Mouse (Mus musculus): ENCODE results near the gene Smtn. TPM values are rescaled to one million over a fixed set of nuclear protein-coding genes. Genes with fewer than 3 reads are reported as not detected.

Smtn gene
- polyA plus RNA-seq, 1 experiment from 2014 or later: 79.2 TPM

DNA sequence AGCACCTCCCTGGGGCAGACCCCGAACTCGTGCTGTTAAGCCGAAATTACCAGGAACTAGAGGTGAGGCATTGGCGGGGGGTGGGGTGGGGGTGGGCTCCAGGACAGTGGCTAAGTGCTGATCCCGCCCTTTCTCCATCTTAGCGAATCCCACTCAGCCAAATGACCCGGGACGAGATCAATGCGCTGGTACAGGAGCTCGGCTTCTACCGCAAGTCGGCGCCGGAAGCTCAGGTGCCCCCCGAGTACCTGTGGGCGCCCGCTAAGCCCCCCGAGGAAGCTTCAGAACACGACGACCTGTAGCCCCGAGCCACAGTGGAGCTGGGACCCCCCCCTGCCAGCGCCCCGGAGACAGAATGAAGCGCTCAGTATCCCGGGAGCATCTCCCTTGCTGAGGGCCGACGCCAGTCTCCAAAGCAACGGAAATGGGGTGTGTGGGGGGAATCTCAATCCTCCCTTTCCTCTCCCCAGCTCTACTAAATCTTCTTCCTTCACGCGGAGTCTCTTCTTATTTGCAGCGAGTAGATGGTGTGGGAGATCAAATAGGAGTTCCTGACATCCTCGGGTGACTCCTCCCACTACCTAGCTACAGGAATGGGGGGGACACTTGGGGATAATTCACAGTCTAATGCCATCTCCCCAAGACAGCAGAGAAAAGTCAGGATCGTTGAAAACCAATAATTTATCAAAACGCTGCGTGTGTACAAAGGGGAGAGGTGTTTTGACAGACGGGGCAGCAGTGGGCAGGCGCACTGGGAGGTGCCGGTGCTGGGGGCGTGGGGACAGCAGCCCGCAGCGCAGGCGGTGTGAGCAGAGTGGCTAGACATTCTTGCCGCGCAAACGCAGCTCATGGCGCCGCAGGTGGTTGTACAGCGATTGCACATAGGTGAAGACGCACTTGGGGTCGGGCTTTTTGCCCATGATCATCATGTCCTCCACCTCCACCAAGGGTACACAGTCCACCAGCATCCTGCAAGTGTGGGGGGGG lies 23.3 kb downstream of the Smtn start:
- Histone ChIP-seq H3K36me3 (peaks cover 20% of the 10 kb centered on the region), H3K9me3 (replicated peaks) (no peaks in the 10 kb centered on the region), H3K4me1 (replicated peaks) (peaks cover 46% of the 10 kb centered on the region), H3K4me2 (peak overlapping the region; percentile 74), H3K9ac (peak overlapping the region; percentile 11), H3K27ac (no peak overlapping the region), H3K27me3 (no peaks in the 10 kb centered on the region), H3K4me3 (peak overlapping the region; percentile 40)
- ATAC-seq (replicated peaks; ENCODE audit: insufficient number of reproducible peaks, insufficient read depth, low FRiP score, low read depth): 0 out of 2 replicates have a peak, but pooled peaks have one; percentile 11
- 2% methylated on average over 50 of the region's 50 CpGs for WGBS

DNA sequence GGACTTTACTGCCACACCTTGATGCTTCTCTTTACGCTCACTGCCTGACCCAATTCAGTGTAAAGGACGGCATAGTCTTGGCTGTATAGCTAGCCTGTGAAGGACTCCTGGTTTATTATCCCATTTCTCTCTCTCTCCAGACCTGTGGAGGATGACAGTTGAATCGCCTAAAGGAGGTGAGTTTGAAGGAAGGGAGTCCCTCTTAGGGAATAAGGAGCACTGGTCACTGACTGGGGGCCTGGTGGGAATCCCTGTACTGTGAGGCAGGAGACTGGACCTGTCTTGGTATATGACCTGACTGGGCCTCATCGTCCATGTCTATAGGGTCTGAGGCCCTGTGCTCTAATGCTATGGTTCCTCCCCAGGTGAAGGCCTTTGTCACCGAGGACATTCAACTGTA lies 24.3 kb downstream of the Smtn start:
- Histone ChIP-seq H3K27me3 (no peaks in the 10 kb centered on the region), H3K27ac (no peak overlapping the region), H3K4me2 (peak overlapping the region; percentile 87), H3K4me3 (peak overlapping the region; percentile 67), H3K9ac (no peak overlapping the region), H3K4me1 (replicated peaks) (peaks cover 46% of the 10 kb centered on the region), H3K36me3 (peaks cover 9% of the 10 kb centered on the region), H3K9me3 (replicated peaks) (no peaks in the 10 kb centered on the region)
- ATAC-seq (replicated peaks; ENCODE audit: insufficient number of reproducible peaks, insufficient read depth, low FRiP score, low read depth): no peak
- WGBS: 85% methylated on average over 5 of the region's 5 CpGs

DNA sequence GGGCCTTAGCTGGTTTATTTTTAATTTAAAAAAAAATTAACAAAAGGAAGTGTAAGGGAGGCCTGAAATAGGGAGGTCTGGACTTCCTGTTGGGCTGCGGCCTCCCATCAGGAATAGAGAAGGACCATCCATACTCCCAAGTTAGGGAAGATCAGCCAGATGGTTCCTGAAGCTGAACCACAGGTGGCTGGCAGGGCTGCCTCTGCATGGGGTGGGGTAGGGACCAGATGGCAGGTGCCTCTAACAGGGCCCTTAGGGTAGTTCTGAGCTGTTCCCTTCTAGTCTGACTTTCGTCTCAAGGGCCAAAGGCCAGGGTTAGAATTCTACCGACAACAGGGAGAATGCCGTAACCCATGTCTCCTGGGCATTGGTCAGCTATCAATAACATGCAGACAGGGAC lies 24.8 kb downstream of the Smtn start:
- H3K4me3 ChIP-seq: peak overlapping the region; percentile 67
- H3K9me3 ChIP-seq (replicated peaks): no peaks in the 10 kb centered on the region
- H3K4me1 ChIP-seq (replicated peaks): peaks cover 46% of the 10 kb centered on the region
- no peaks in the 10 kb centered on the region for H3K27me3 ChIP-seq
- ATAC-seq (replicated peaks; ENCODE audit: insufficient number of reproducible peaks, insufficient read depth, low FRiP score, low read depth): no peak
- 78% methylated on average over 4 of the region's 4 CpGs for WGBS
- peaks cover 5% of the 10 kb centered on the region for H3K36me3 ChIP-seq
- H3K4me2 ChIP-seq: peak overlapping the region; percentile 87
- H3K27ac ChIP-seq: peak overlapping the region; percentile 74
- H3K9ac ChIP-seq: peak overlapping the region; percentile 71

DNA sequence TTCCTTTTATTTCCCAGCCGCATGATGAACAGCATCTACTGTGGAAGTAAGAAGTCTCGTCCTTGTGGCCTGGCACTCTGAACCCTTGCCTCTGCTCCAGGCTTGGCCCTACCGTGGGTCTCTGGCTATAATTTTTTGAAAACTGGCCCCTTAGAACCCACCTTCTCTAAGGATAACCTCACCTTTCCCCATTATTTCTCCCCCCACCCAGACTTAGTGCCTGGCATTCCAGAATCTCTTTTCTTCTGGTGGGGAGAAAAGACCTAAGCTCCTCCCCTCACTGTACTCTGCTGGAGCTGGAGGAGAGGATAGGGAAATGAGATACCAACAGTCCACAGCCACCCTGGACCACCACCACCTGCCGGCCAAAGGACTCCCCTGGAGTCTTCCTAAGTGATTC lies 25.2 kb downstream of the Smtn start:
- 11% methylated on average over 4 of the region's 4 CpGs for WGBS
- no peaks in the 10 kb centered on the region for H3K27me3 ChIP-seq
- H3K4me1 ChIP-seq (replicated peaks): peaks cover 48% of the 10 kb centered on the region
- peaks cover under 1% of the 10 kb centered on the region for H3K36me3 ChIP-seq
- H3K4me2 ChIP-seq: peak overlapping the region; percentile 87
- peak overlapping the region; percentile 74 for H3K27ac ChIP-seq
- H3K9me3 ChIP-seq (replicated peaks): no peaks in the 10 kb centered on the region
- peak; percentile 23; the same call in 1 of the 2 replicates for ATAC-seq (replicated peaks; ENCODE audit: insufficient number of reproducible peaks, insufficient read depth, low FRiP score, low read depth)
- H3K9ac ChIP-seq: peak overlapping the region; percentile 71
- peak overlapping the region; percentile 67 for H3K4me3 ChIP-seq

DNA sequence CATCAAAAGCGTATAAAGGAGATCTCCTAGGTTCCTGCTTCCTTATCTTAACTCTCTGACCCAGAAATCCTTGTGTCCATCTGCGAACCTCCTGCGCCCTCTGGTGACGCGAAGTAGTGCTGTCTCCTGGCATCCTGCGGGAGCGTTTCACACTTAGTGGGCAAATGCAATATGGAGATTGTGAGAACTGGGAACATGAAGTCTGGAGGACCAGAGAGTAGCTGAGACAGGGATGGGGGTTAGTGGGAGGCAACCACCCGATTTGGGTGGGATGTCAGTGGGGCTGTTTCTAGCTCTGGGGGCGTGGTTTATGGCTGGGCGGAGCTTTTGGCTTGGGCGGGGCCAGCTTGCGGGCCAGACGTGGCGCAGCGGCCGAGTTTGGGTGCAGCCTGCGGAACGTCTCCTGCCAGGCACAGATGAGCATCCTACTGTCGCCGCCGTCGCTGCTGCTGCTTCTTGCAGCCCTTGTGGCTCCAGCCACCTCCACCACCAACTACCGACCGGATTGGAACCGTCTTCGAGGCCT lies 25.8 kb downstream of the Smtn start, which contains the start of gene Selenom:
TSS of gene Selenom (plus strand) at position 156 of the 526 bp plus-strand sequence.
- WGBS: under 1% methylated on average over 26 of the region's 26 CpGs
- H3K9me3 ChIP-seq (replicated peaks): no peaks in the 10 kb centered on the region
- ATAC-seq (replicated peaks; ENCODE audit: insufficient number of reproducible peaks, insufficient read depth, low FRiP score, low read depth): peak; percentile 84
- H3K9ac ChIP-seq: peak within 1 kb of the TSS; percentile 71
- H3K36me3 ChIP-seq: no peaks in the 10 kb centered on the region; the same call in 1 of the 2 replicates
- peak within 1 kb of the TSS; percentile 74 for H3K27ac ChIP-seq
- H3K27me3 ChIP-seq: no peaks in the 10 kb centered on the region
- H3K4me2 ChIP-seq: peak within 1 kb of the TSS; percentile 87
- peaks cover 49% of the 10 kb centered on the region for H3K4me1 ChIP-seq (replicated peaks)
- peak within 1 kb of the TSS; percentile 67 for H3K4me3 ChIP-seq

DNA sequence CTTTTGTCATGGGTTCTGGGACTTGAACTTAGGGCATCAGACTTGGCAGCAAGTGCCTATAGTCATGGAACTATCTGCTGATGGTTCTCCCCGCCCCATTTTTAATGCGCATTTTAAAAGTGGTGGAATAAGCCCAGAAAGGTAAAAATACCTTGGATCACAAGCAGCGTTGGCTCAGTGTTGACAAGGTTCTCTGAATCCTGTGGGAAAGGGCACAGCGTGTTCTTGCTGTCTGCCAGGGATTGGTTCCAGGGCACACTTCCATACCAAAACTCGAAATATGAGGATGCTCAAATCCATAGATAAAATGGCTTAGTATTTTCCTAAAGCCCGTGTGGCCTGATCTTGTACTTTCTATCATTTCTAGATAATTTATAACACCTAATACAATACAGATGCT lies 27.1 kb downstream of the Smtn start:
- no peak overlapping the region for H3K9ac ChIP-seq
- ATAC-seq (replicated peaks; ENCODE audit: insufficient number of reproducible peaks, insufficient read depth, low FRiP score, low read depth): no peak
- no peak overlapping the region for H3K27ac ChIP-seq
- H3K4me1 ChIP-seq (replicated peaks): peaks cover 56% of the 10 kb centered on the region
- H3K9me3 ChIP-seq (replicated peaks): no peaks in the 10 kb centered on the region
- H3K27me3 ChIP-seq: no peaks in the 10 kb centered on the region
- H3K4me3 ChIP-seq: no peak overlapping the region
- H3K4me2 ChIP-seq: no peak overlapping the region
- WGBS: 76% methylated on average over 6 of the region's 6 CpGs
- no peaks in the 10 kb centered on the region for H3K36me3 ChIP-seq

DNA sequence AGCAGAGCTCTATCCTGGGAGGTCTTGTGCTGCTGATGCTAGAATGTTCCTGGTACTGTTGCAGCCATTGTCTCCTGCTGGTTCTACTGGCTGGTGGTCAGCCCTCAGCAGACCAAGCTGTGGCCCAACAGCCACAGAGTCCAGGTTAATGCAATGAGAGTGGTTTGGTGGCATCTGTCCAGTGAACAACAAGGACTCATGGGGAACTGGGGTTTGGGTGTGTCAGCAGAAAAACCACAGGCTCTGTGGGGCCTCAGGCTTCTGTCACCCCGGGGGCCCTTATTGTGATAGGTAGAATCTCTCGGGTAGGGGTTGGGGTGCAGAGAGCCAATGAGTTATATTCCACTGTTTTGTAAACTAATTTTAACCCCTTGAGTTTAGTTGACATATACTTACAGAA lies 30.1 kb downstream of the Smtn start:
- H3K4me3 ChIP-seq: no peak overlapping the region
- H3K27ac ChIP-seq: peak overlapping the region; percentile 92
- no peak overlapping the region for H3K4me2 ChIP-seq
- H3K4me1 ChIP-seq (replicated peaks): peaks cover 38% of the 10 kb centered on the region
- no peak for ATAC-seq (replicated peaks; ENCODE audit: insufficient number of reproducible peaks, insufficient read depth, low FRiP score, low read depth)
- no peaks in the 10 kb centered on the region for H3K27me3 ChIP-seq
- H3K9me3 ChIP-seq (replicated peaks): no peaks in the 10 kb centered on the region
- no peak overlapping the region for H3K9ac ChIP-seq
- 69% methylated on average over 2 of the region's 2 CpGs for WGBS
- no peaks in the 10 kb centered on the region for H3K36me3 ChIP-seq

DNA sequence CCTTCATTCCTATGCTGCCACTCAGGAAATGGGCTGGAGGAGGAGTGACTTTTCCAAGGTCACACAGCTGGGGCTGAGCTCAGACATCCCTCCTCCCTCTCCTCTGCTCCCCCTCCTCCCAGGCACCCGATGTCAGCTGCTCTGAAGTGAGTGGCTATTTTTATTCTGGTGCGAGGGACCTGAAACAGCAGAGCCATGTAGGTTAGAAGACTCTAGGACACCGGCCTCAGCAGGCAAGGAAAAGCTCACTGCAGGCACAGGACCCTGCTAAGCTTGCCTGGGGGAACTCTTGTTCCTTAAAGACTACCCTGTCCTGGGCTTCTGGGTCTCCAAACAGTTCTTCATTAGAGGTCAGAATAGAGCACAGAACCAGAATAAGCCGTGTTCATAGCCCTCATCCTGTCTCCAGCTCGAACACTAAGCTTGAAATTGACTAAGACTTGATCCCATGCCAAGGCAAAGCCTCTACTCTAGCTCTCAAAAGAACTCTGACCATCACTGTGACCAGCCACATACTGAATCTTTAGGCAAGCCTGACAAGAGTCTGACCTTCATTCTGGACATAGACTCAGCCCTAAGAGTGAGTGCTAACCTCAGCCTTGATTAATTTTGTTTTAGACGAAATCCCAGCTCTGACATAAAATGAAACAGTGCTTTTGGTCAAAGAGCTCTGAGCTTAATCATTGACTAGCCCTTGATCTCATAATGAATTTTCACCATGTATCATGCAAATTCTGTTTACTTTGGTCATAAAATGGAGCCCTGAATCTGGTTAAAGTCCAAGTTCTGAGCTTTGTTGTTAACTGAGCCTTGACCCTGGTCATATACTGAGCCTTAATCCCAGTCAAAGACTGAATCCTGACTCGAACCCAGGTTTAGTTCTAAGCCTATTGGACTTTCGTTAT lies 31.0 kb downstream of the Smtn start:
- no peaks in the 10 kb centered on the region for H3K9me3 ChIP-seq (replicated peaks)
- peak overlapping the region; percentile 12; the same call in 1 of the 2 replicates for H3K9ac ChIP-seq
- H3K4me3 ChIP-seq: no peak overlapping the region
- 44% methylated on average over 8 of the region's 8 CpGs for WGBS
- H3K4me2 ChIP-seq: 0 out of 2 replicates have a peak overlapping the region, but pooled peaks have one; percentile 24
- H3K27me3 ChIP-seq: no peaks in the 10 kb centered on the region
- H3K36me3 ChIP-seq: no peaks in the 10 kb centered on the region
- ATAC-seq (replicated peaks; ENCODE audit: insufficient number of reproducible peaks, insufficient read depth, low FRiP score, low read depth): peak; percentile 79
- H3K27ac ChIP-seq: peak overlapping the region; percentile 92
- peaks cover 39% of the 10 kb centered on the region for H3K4me1 ChIP-seq (replicated peaks)

DNA sequence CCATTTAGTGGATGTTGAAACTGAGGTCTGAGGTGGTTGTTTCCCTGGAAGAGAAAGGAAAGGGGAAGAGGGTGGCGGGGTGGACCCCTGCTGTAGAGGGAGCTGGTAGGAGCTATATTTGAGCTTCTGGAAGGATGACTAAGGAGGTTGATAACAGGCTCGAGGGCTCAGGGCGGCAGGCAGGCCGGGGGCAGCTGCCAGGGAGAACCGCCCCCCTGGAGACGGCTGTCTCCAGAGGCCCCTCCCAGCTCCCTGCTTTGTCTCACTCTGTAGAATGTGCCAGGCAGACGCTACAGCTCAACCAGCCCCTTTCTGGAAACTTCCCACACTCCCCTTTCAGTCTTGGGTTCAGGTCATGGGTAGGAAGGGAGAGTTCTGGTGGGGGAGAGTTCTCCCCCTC lies 32.2 kb downstream of the Smtn start:
- Histone ChIP-seq H3K27me3 (no peaks in the 10 kb centered on the region), H3K4me3 (no peak overlapping the region), H3K36me3 (no peaks in the 10 kb centered on the region), H3K9me3 (replicated peaks) (no peaks in the 10 kb centered on the region), H3K4me1 (replicated peaks) (peaks cover 46% of the 10 kb centered on the region), H3K27ac (peak overlapping the region; percentile 92), H3K4me2 (no peak overlapping the region), H3K9ac (no peak overlapping the region)
- peak; percentile 56 for ATAC-seq (replicated peaks; ENCODE audit: insufficient number of reproducible peaks, insufficient read depth, low FRiP score, low read depth)
- WGBS: 12% methylated on average over 7 of the region's 7 CpGs

DNA sequence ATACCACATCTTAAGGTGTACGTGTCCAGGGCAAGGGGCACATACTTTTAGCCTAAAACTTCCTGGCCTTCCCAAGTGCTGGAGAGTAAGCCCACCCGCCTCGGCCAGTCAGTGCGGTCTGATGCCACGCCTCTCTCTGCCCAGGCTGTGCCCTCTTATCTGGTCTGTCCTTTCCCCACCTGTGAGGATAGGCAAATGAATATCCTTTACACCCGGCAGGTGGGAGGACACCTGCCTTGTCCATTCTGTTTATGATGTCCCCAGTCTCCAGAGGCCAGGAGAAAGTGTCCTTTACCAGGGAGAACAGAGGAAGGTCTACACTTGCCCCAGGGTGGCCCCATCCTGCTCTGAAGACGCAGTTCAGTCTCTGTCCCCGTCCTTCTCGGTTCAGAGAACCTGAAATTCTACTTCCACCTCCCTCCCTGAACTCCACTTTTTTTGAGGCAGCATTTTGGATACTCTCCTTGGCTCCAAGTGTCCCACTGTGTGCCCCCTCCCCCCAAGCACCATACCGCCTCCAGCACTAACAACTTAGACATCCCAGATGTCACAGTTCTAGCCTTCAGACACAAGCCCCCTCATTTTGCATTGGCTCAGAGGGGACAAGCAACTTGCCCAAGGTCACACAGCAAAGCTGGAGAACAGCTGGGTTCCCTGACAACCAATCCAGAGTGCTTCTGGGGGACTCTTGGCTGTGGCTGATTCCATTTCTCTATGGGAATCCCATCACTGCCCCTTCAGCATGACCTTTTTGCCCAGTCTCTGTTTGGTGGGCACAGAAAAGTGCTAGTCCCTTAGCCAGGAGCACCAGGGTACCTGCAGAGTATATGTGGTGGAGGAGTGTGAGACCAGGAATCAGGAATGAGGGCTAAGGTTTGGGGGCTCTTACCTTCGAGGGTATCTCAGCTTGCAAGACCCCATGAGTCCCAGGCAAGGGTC lies 36.4 kb downstream of the Smtn start:
- no peak for ATAC-seq (replicated peaks; ENCODE audit: insufficient number of reproducible peaks, insufficient read depth, low FRiP score, low read depth)
- Histone ChIP-seq H3K27ac (peak overlapping the region; percentile 64), H3K4me2 (peak overlapping the region; percentile 60), H3K9me3 (replicated peaks) (no peaks in the 10 kb centered on the region), H3K4me1 (replicated peaks) (peaks cover 36% of the 10 kb centered on the region), H3K36me3 (no peaks in the 10 kb centered on the region), H3K9ac (peak overlapping the region; percentile 60), H3K27me3 (no peaks in the 10 kb centered on the region), H3K4me3 (peak overlapping the region; percentile 50)
- WGBS: 64% methylated on average over 11 of the region's 11 CpGs
